Mouse (Mus musculus): Measurements from ENCODE around the gene Acbd3. TPM values are rescaled to one million over a fixed set of nuclear protein-coding genes. Genes with fewer than 3 reads are reported as not detected.
A peak's percentile ranks its signal among the peaks of the same experiment; 100 is the strongest.

Acbd3 gene
- polyA plus RNA-seq, 1 experiment from 2014 or later: 25.4 TPM

DNA sequence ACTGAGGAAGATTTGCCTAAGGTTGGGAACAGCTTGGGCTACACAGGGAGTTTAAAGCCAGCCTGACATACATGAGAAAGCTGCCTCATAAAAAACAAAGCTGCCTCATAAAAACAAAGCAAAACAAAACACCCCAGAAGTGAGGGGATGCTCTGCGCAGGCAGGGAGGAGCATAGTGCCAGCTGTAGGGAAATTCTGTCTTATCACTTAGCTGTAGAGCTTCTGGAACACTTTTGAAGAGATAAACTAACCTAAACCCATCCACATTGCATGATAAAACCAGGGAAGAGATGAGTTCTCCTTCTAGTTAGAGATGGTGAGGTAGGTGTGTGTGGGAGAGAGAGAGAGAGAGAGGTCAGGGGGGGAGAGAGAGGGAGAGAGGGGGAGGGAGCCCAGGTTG is 3.2 kb upstream of the Acbd3 start:
- Histone ChIP-seq H3K4me1 (peaks cover 18% of the 10 kb centered on the region), H3K27me3 (no peaks in the 10 kb centered on the region), H3K27ac (no peak overlapping the region), H3K4me2 (replicated peaks) (no peak overlapping the region), H3K9me3 (no peaks in the 10 kb centered on the region), H3K9ac (no peak overlapping the region), H3K36me3 (no peaks in the 10 kb centered on the region), H3K4me3 (no peak overlapping the region)
- no peak for ATAC-seq (ENCODE audit: low FRiP score, low read depth)
- 50% methylated on average over 1 of the region's 1 CpGs for WGBS

- H3K27me3 ChIP-seq: no peaks in the 10 kb centered on the region
- WGBS: 24% methylated on average over 1 of the region's 1 CpGs
These were observed 2.1 kb upstream of the Acbd3 start for GRCm38 (mm10) chr1:180723701-180724238.

DNA sequence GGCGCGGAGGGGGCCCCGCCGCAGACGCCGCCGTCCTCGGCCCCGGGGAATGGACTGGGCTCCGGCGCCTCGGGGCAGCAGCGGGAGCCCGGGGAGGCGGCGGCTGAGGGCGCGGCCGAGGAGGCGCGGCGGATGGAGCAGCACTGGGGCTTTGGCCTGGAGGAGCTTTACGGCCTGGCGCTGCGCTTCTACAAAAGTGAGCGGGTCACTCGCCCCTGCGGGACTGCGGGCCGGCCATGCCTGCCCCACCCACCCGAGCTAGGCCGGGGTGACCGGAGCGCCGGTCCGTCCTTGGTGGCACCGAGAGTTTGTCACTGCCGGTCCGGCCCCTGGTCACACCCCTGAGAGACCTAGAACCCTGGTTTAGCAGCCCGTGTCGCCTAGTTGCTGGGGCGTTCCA is 340 bp downstream of the Acbd3 start:
- Histone ChIP-seq H3K9ac (peak overlapping the region; percentile 99), H3K4me3 (peak overlapping the region; percentile 99), H3K27ac (peak overlapping the region; percentile 93), H3K4me2 (replicated peaks) (peak overlapping the region; percentile 81), H3K27me3 (no peaks in the 10 kb centered on the region), H3K4me1 (peaks cover 36% of the 10 kb centered on the region), H3K36me3 (no peaks in the 10 kb centered on the region), H3K9me3 (no peaks in the 10 kb centered on the region)
- peak; percentile 73 for ATAC-seq (ENCODE audit: low FRiP score, low read depth)
- WGBS: 0% methylated on average over 28 of the region's 42 CpGs

More at GRCm38 (mm10) chr1:180723701-180724238, 2.1 kb upstream of the Acbd3 start:
- no peaks in the 10 kb centered on the region for H3K9me3 ChIP-seq
- H3K4me1 ChIP-seq: peaks cover 28% of the 10 kb centered on the region
- no peak overlapping the region for H3K4me2 ChIP-seq (replicated peaks)
- ATAC-seq (ENCODE audit: low FRiP score, low read depth): no peak
- H3K36me3 ChIP-seq: no peaks in the 10 kb centered on the region
- no peak overlapping the region for H3K27ac ChIP-seq
- no peak overlapping the region for H3K4me3 ChIP-seq
- no peak overlapping the region for H3K9ac ChIP-seq

GRCm38 (mm10) chr1:180729231-180729630 is 3.4 kb downstream of the Acbd3 start:
- Histone ChIP-seq H3K9me3 (no peaks in the 10 kb centered on the region), H3K4me1 (peaks cover 36% of the 10 kb centered on the region), H3K9ac (no peak overlapping the region), H3K27me3 (no peaks in the 10 kb centered on the region), H3K27ac (no peak overlapping the region), H3K4me2 (replicated peaks) (no peak overlapping the region), H3K4me3 (no peak overlapping the region), H3K36me3 (peaks cover 9% of the 10 kb centered on the region)
- WGBS: 95% methylated on average over 3 of the region's 3 CpGs
- ATAC-seq (ENCODE audit: low FRiP score, low read depth): no peak

DNA sequence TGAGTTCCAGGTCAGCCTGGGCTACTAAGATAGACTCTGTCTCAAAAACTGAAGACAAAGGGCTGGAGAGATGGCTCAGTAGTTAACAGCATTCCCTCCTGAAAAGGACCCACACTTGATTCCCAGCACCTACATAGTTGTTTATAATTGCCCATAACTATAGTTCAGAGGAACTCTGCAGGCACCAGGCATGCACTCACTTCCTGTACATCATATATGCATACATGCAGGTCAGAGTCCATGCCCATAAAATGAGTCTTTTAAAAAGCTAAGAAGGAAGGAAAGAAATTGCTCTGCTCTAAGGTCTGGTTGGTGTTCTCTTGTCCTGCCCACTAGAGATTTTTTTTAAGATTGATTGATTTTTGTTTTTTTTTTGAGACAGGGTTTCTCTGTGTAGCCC is 22.0 kb downstream of the Acbd3 start:
- H3K27ac ChIP-seq: no peak overlapping the region
- no peak overlapping the region for H3K4me2 ChIP-seq (replicated peaks)
- peaks cover 82% of the 10 kb centered on the region for H3K36me3 ChIP-seq
- no peaks in the 10 kb centered on the region for H3K4me1 ChIP-seq
- no peak for ATAC-seq (ENCODE audit: low FRiP score, low read depth)
- no peak overlapping the region for H3K9ac ChIP-seq
- no peaks in the 10 kb centered on the region for H3K27me3 ChIP-seq
- H3K9me3 ChIP-seq: no peaks in the 10 kb centered on the region
- no peak overlapping the region for H3K4me3 ChIP-seq

GRCm38 (mm10) chr1:180752115-180752514 is 26.3 kb downstream of the Acbd3 start:
- Histone ChIP-seq H3K4me3 (no peak overlapping the region), H3K9ac (no peak overlapping the region), H3K9me3 (no peaks in the 10 kb centered on the region), H3K4me2 (replicated peaks) (no peak overlapping the region), H3K27ac (no peak overlapping the region), H3K27me3 (no peaks in the 10 kb centered on the region), H3K4me1 (no peaks in the 10 kb centered on the region), H3K36me3 (peaks cover 64% of the 10 kb centered on the region)
- WGBS: 91% methylated on average over 11 of the region's 11 CpGs
- ATAC-seq (ENCODE audit: low FRiP score, low read depth): no peak

- Histone ChIP-seq H3K4me1 (no peaks in the 10 kb centered on the region), H3K4me2 (replicated peaks) (no peak overlapping the region), H3K9me3 (no peaks in the 10 kb centered on the region), H3K27ac (no peak overlapping the region), H3K27me3 (no peaks in the 10 kb centered on the region), H3K9ac (no peak overlapping the region), H3K36me3 (peaks cover 44% of the 10 kb centered on the region), H3K4me3 (no peak overlapping the region)
- 92% methylated on average over 8 of the region's 8 CpGs for WGBS
- no peak for ATAC-seq (ENCODE audit: low FRiP score, low read depth)
These were observed 28.5 kb downstream of the Acbd3 start for GRCm38 (mm10) chr1:180754376-180754775.

GRCm38 (mm10) chr1:180756711-180757110 is 30.9 kb downstream of the Acbd3 start:
- Histone ChIP-seq H3K4me1 (no peaks in the 10 kb centered on the region), H3K27me3 (no peaks in the 10 kb centered on the region), H3K9ac (no peak overlapping the region), H3K27ac (no peak overlapping the region), H3K4me2 (replicated peaks) (no peak overlapping the region), H3K36me3 (peaks cover 35% of the 10 kb centered on the region), H3K9me3 (no peaks in the 10 kb centered on the region), H3K4me3 (no peak overlapping the region)
- ATAC-seq (ENCODE audit: low FRiP score, low read depth): no peak
- 86% methylated on average over 2 of the region's 2 CpGs for WGBS

- Histone ChIP-seq H3K36me3 (peaks cover 28% of the 10 kb centered on the region), H3K27ac (no peak overlapping the region), H3K4me1 (no peaks in the 10 kb centered on the region), H3K9ac (no peak overlapping the region), H3K4me3 (no peak overlapping the region), H3K4me2 (replicated peaks) (no peak overlapping the region), H3K9me3 (no peaks in the 10 kb centered on the region), H3K27me3 (no peaks in the 10 kb centered on the region)
- ATAC-seq (ENCODE audit: low FRiP score, low read depth): no peak
- 79% methylated on average over 3 of the region's 3 CpGs for WGBS
These were observed 31.6 kb downstream of the Acbd3 start for GRCm38 (mm10) chr1:180757252-180757955.

DNA sequence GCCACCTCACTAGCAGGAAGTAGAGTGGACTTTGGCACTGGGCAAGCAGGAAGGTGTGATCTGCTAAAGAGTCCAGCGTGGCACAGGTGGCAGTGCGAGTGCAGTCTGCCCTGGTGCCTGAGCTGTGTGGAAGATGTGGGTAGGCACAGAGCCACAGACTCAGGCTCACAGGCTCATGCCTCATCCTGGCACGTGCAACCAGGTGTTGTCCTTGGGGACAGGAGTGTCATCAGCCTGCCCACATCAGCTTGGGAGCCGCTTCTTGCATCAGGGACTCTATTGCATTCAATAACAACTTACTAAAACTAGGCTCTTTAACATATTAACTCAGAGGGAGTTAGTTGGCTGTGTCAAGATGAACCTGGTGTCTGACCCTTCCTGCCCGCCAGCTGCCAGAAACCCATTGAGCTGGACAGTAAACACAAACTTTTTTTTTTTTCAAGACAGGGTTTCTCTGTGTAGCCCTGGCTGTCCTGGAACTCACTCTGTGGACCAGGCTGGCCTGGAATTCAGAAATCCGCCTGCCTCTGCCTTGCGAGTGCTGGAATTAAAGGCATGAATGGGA is 32.2 kb downstream of the Acbd3 start:
- Histone ChIP-seq H3K4me2 (replicated peaks) (no peak overlapping the region), H3K27ac (no peak overlapping the region), H3K27me3 (no peaks in the 10 kb centered on the region), H3K9ac (no peak overlapping the region), H3K4me3 (no peak overlapping the region), H3K36me3 (peaks cover 22% of the 10 kb centered on the region), H3K4me1 (0 out of 2 replicates have a peak, but pooled peaks cover 2% of the 10 kb centered on the region), H3K9me3 (no peaks in the 10 kb centered on the region)
- WGBS: 92% methylated on average over 7 of the region's 7 CpGs
- ATAC-seq (ENCODE audit: low FRiP score, low read depth): no peak

DNA sequence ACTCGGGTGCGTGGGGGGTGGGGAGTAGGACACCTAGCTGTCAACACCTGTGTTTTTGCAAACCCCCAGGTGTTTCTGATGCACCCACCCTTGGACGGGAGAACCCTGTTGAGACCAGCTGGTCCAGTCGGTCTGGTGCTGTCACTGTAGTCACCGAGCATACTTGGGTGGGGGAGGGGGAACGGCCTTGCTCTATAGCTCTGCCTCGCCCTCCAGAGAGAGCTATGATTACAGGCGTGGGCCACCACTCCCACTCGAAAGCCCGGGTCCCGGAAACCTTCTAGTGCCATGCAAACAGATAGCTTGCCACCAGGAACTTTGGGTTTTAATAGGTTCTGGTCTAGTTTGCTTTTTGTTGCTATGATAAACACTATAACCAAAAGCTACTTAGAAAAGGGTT is 36.3 kb downstream of the Acbd3 start:
- no peak for ATAC-seq (ENCODE audit: low FRiP score, low read depth)
- H3K27ac ChIP-seq: no peak overlapping the region

GRCm38 (mm10) chr1:180762679-180763078 is 36.8 kb downstream of the Acbd3 start:
- Histone ChIP-seq H3K4me3 (no peak overlapping the region), H3K9ac (no peak overlapping the region), H3K4me1 (peaks cover 9% of the 10 kb centered on the region; the same call in 1 of the 2 replicates), H3K27me3 (no peaks in the 10 kb centered on the region), H3K4me2 (replicated peaks) (peak overlapping the region; percentile 92; the same call in 1 of the 2 replicates), H3K36me3 (no peaks in the 10 kb centered on the region), H3K9me3 (no peaks in the 10 kb centered on the region), H3K27ac (no peak overlapping the region)
- no peak for ATAC-seq (ENCODE audit: low FRiP score, low read depth)
- WGBS: 81% methylated on average over 8 of the region's 8 CpGs

More for the DNA sequence above, 36.3 kb downstream of the Acbd3 start:
- 75% methylated on average over 11 of the region's 11 CpGs for WGBS
- 0 out of 2 replicates have a peak, but pooled peaks cover 6% of the 10 kb centered on the region for H3K4me1 ChIP-seq
- no peaks in the 10 kb centered on the region for H3K27me3 ChIP-seq
- no peaks in the 10 kb centered on the region for H3K9me3 ChIP-seq
- H3K36me3 ChIP-seq: no peaks in the 10 kb centered on the region
- no peak overlapping the region for H3K4me2 ChIP-seq (replicated peaks)
- no peak overlapping the region for H3K4me3 ChIP-seq
- no peak overlapping the region for H3K9ac ChIP-seq

Data from limb, embryonic 13.5 days (tissue).